Mouse (Mus musculus) adrenal gland, adult 8-10 months (tissue): ENCODE measurements around the gene Tpcn2. TPM values are rescaled to one million over a fixed set of nuclear protein-coding genes. Genes with fewer than 3 reads are reported as not detected.

ENCODE experiments used
- DNase-seq: peaks from one replicate; pipeline ENCODE4 v3.0.0; 2022
- total RNA-seq, 4 experiments: library from RNA; stranded (reverse); gene quantifications; 2 replicates each; pipeline ENCODE4 v1.2.4; 2022

Tpcn2 gene
- total RNA-seq, 4 experiments from 2014 or later: 8.0 to 34.6 (median 21.0) TPM

GRCm38 (mm10) chr7:145205363-145205902 is 78.4 kb downstream of the Tpcn2 start:
- no peak for DNase-seq

DNA sequence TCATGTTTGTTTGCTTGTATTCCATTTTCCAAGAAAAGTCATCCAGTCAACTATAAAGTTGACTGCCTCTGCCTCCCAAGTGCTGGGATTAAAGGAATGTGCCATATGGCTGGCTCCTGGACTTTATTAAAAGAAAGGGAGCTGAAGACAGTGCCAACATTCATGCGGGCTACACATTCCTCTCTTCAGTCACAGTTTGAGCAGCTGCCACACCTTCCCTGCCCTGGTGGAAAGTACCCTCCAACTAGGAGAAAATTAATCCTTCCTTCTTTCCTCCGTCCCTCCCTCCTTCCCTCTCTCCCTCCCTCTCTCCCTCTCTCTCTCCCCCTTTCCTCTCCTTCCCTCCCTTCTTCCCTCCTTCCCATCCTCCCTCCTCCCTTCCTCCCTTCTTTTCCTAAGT is 84.1 kb downstream of the Tpcn2 start:
- no peak for DNase-seq

DNA sequence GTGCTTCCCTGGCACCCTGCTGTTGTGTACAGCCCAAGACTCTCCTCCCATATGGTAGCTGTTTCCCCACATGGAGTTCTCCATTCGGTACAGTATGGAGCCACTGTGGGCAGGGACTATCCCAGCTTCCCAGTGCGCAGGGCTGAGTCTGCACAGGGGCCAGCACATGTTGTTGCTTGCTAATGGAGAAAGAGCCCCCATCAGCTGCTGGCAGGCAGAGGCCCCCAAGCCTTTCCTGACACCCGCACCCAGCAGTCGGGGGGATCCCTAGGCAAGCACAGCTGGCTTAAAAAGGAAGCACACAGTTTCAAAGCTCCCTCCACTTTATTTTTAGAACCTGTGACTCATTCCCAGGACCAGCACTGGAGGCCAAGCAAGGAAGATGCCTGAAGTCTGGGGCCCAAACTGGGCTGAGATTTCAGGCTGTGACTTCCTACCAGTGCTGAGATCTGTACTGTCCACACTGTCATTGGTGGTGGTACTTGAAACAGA is 85.5 kb downstream of the Tpcn2 start:
- DNase-seq: peak; percentile 27

DNA sequence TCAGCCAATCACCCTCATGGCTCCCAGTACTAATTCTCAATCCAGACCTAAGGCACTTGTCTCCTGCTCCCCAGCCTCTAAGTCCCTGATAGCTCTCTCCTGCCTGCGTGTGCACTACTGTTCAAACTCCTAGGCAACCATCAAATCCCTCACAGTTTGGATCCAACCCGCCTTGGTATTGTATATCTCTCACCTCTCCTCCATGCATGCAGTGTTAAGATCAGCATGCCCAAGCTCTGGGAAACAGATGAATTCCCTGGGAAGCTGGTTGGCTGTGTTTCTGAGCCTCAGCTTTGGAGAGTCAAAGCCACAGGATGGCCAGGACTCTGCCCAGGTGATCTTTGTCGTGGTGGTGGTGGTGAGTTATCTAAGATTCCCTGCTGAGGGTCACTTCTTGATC is 86.1 kb downstream of the Tpcn2 start:
- DNase-seq: no peak

- DNase-seq: no peak
Measured at GRCm38 (mm10) chr7:145197042-145197441, 86.8 kb downstream of the Tpcn2 start.

DNA sequence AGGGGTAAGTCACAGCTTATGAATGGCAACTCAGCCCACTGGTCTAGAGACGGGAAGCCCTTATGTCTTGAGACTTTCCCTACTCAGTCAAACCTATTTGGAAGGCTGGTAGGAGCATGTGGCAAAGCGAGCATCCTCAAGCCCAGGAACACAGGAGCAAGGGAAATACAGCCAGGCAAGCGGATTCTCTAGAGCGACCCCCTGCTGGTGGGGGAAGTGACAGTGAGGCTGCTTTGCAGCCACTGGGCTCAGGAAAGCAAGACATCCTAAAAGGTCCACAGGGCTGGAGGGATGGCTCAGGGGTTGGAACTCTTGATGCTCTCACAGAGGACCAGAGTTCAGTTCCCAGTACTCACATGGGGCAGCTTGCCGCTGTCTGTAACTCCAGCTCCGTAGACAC is 87.5 kb downstream of the Tpcn2 start:
- DNase-seq: no peak

DNA sequence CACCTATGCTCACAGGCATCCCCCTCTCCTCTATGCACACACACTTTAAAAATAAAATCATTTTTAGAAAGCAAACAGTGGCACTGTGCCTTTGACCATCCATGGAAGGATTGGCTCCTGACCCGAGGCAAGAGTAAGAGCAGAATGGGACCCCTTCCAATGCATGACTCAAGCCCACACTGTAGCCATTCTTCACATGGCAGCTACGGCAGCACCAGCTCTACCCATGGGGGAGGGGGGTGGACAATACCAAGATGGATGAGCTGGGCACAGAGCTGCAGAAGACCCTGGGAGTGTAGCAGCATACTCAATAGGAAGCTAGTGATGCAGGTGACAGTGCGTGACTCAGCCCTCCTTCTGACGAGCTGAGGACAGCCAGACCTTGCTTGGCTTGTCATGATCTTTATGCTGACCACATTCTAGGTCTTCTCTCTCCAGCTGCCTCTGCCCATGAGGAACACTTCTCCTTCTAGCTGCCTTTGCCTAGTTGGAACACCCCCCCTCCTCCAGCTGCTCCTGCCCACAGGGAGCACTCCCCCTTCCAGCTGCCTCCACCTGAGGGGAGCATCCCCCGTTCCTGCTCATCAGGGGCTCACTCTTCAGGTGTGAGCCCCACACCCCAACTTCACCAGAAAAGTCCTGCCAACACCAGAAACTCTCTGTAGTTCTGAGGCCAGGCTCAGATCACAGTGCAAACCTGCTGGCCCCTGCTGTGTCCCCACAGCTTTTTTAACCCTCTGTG is 88.5 kb downstream of the Tpcn2 start:
- DNase-seq: no peak

- peak; percentile 17 for DNase-seq
Measured at GRCm38 (mm10) chr7:145194455-145195161, 89.2 kb downstream of the Tpcn2 start.

DNA sequence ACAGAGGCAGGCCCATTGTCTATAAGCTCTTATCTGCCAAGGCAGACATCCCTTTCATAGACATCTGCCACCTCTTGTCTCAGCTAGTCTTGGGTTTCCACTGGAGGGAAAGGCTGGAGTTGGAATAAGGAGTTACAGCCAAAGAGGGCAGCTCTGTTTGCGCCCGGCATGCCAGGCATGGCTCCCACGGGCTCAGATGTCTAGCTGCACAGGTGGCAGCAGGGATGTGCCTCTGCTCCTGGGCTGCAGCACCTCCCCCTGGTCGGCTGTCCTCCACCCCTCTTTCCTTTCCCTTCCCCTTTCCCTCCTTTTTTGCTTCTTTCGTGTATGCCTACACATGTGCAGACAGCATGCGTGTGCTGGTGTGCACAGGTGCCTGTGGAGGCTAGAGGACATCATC is 91.0 kb downstream of the Tpcn2 start:
- DNase-seq: no peak

DNA sequence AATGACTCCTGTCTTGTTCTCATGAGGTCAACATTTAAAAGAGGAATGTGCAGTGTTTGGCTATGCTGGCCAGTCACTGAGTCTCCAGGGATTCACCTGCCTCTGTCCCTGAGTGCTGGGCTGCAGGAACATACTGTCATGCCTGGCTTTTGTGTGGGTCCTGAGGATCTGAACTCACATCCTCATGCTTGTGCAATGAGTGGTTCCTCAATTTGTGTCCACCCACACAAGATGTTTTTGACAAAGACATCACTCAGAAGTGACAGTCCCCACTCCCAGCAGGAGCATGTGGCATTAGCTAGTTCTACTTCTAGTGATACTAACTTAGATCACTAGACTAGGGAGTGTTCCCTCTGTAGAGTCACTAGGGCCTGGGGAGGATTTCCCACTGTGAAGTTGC is 93.3 kb downstream of the Tpcn2 start:
- DNase-seq: no peak

DNA sequence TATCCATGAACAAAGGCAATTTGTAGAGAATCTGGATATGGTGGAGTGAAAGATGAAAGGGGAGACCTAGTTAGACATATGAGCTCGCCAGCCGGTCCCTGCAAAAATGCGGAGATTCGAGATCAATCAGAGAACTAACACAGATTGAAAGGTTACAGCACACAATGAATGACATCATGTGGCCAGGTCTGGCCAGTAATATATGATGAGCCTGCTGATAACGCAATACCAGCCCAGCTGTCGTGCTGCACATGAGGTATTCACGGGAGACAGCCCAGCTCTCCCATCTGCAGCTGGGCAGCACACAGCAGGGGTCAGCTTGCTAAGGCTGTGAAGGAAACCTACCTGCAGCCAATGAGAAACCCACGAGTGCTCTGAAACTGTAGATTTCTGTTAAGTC is 94.5 kb downstream of the Tpcn2 start:
- no peak for DNase-seq

- no peak for DNase-seq
Measured at GRCm38 (mm10) chr7:145187802-145188201, 96.0 kb downstream of the Tpcn2 start.

- DNase-seq: no peak
Measured at GRCm38 (mm10) chr7:145182388-145182787, 101.4 kb downstream of the Tpcn2 start.

DNA sequence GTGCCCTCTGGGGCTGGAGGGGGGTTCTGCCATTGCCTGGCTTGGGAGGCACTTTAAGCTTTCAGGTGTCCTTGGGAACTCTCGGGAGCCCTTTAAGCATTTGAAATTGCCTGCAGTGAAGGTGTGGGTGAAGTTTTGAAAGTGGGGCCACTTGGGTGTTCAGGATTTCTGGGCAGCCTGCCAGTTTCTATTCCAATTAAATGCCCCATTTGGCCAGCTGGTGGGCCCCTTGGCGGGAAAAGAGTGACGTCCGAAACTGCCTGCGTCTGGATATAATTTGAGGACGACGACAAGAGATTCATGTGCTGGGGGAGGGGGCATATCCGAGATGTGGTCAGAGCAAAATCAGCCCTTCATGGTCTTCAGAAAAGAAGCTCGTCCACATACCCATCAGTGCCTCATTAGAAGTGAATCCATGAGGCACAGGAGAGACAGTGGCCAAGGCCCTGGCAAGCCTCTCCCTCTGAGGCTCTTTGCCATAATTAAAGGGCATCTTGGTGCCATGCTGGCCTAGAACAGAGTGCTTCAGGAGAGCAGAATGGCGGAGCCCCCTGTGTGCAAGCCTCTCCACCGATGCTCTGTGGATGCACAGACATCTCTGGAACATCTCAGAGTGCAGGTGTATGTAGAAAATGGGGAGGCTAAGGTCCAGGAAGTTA is 102.3 kb downstream of the Tpcn2 start:
- no peak for DNase-seq

- DNase-seq: no peak
Measured at GRCm38 (mm10) chr7:145179691-145180091, 104.1 kb downstream of the Tpcn2 start.

GRCm38 (mm10) chr7:145176750-145177589 is 106.8 kb downstream of the Tpcn2 start:
- DNase-seq: no peak

DNA sequence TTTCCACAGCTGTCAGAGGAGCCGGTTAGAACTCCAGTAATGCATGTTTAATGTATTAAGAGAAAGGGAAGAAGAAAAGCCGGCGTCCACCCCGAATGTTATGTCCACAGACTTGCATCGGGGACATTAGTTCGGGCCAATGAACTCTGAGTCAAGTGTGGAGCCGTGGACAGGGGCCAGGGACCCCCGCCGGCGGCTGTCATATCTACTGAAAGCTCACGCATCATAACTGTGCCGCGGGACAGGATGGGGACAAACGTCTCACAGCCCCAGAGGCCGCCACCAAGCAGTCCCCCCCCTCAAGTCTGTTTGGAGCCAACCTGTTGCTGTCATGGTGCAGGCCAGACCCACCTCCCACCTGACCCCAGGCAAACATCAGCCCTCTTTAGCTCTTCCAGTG is 110.2 kb downstream of the Tpcn2 start:
- DNase-seq: no peak

DNA sequence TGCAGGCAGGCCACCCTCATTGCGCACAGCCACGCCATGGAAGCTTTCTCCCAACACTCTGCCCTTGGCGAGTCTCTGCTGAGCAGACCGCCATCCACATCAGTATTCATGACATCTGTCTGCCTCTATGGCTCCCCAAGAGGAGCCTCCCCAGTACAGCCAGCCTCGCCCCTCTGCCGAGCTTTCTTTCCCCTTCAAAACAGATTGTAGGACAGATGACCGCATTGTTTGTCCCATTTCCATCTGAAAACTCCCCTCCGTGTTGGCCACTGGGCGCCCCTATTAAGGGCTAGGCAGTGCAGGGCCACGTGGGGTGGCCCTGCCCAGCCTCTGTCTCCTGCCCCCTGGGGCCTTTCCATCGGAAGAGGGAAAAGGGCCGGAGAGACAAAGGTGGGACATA is 110.7 kb downstream of the Tpcn2 start:
- DNase-seq: no peak

DNA sequence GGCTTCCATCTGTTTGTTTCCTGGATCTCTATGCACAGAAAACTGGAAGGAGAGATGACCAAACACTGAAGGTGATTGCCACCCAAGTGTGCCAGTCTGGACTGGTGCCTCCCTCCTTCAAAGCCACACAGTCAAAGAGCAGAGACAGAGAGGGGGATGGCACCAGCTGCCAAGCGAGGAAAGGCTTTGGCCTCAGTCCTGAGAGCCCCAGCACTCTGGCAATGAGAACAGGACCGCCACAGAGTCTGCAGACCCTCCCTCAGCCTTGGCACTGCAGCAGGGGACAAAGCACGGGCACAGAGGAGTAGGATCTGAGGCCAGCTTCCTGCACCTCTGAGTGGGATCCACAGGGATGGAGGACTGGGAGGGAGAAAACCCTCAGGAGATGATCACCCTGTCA is 114.1 kb downstream of the Tpcn2 start:
- no peak for DNase-seq

GRCm38 (mm10) chr7:145159283-145160240 is 124.2 kb downstream of the Tpcn2 start:
- no peak for DNase-seq

DNA sequence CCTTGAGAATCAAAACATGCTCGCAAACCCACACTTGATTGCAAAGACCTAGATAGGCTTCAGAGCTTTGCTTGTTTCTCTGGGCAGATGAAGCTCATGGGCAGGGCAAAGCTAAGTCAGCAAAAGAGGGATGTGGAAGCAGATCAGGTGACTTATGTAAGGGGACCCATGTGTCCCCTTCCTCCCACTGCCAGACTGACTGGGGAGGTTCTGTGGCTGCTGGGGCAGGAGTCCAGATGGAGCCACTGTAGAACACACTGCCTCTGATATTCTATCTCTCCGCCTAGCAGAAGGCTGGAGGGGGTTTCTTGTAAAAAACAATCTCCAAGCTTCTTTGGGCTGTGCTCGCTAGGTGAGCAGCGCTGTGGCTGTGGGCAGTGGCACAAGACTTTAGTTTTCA is 128.1 kb downstream of the Tpcn2 start:
- no peak for DNase-seq
